Mouse (Mus musculus) adipocyte (in vitro differentiated cells): ENCODE results near the gene Tmem59.
A peak's percentile ranks its signal among the peaks of the same experiment; 100 is the strongest.

Experiments used
- DNase-seq: peaks from one replicate; pipeline ENCODE4 v3.0.0-alpha.2; 2016; ENCODE audit warnings: low spot score

Gene Tmem59

DNA sequence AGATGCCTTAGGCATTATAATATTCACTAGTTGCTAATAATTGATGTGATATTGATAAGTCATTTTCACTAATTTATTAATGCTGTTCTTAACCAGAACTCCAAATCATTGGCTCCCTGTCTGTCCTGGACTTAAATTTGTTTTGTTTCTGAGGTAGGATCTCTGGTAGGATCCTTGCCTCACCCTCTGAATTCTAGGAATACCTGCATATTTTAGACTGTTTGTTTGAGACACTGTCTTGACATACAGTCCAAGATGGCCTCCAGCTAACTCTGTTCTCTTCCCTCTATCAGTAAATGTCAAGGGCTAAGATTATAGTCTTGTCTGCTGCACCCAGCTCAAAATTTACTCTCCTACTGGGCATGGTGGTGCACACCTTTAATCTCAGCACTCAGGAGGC lies 2.5 kb downstream of the Tmem59 start:
- DNase-seq, result no peak

DNA sequence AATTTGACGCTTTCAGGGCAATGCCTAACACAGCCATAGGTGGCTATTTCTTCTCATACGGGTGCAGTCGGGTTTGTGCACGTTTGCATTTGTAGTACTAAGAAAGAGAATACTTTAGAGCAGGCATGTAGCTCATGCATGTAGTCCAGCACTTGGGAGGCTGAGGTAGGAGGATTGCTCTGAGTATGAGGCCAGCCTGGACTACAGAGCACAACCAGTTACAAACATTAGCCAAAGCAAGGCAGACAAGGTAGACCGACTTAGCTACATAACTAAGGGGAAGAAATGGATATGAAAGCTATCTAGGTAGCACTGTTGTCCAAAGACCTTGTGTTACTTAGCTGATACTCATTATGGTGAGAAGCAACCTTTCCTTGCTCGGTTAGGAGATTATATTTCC lies 3.7 kb downstream of the Tmem59 start:
- DNase-seq, result no peak

DNA sequence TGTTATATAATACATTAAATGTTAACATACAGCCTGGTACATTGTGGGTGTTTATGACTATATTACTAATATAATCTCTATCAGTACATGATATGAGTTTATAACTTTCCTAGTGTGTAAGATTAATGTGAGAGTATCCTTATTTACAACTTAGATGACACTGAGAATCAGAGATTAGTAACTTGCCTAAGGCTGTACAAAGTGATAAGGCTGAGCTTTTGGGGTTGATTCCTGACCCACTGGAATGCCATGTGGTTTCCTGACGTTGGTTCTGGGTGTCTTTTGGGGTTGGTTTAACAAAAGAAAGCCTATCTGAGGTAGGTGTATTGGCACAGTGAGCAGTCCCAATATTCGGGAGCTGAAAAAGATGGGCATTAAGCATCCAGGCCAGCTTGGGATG lies 4.6 kb downstream of the Tmem59 start:
- DNase-seq, result no peak

DNA sequence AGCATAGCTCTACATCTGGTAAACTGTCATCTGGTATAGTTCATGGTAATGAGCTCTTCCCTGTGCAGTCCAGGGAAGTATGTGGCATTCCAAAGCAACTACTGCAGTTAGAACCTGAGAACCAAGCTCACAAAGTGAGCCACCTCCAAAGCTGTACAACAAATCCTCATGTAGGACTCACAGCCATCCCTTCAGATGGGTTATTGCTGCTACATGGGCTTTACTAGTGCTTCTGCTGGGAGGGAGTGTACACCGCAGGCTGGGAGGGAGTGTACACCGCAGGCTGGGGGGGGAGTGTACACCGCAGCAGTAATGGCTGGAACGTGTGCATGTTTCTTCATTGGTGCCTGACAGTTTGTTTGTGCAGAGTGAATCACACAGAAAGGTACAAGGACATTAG lies 5.0 kb downstream of the Tmem59 start:
- no peak for DNase-seq

DNA sequence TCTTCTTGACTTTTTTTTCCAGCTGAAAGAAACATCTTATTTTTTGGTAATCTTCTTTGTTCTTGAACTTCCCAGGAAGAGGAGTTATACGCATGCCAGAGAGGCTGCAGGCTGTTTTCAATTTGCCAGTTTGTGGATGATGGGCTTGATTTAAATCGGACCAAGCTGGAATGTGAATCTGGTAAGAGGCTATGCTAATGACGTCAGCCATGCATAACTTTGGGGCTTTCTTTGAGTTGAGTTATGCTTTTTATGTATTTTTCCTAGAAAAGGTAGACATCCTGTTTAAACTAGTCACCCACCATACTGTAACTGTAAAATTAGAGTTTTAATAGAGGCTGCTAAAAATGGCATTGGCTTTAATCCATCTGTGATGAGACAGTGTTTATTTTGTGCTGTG lies 7.5 kb downstream of the Tmem59 start:
- no peak for DNase-seq

DNA sequence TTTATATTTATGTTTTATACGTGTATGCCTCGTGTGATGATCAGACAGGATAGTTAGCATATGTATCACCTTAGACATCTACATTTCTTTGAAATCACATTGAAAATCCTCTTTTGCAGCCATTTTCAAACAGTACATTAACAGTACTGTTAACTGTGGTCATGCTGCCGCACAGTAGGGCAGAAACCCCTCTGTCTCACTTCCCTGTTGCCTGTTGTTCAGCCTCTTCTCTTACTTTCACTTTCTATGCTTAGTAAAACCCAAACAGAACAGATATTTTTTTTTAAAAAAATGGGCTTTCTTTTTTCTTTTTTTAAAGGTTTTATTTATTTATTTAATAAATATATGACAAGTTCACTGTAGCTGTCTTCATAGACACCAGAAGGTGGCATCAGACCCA lies 15.6 kb downstream of the Tmem59 start:
- DNase-seq, result no peak

DNA sequence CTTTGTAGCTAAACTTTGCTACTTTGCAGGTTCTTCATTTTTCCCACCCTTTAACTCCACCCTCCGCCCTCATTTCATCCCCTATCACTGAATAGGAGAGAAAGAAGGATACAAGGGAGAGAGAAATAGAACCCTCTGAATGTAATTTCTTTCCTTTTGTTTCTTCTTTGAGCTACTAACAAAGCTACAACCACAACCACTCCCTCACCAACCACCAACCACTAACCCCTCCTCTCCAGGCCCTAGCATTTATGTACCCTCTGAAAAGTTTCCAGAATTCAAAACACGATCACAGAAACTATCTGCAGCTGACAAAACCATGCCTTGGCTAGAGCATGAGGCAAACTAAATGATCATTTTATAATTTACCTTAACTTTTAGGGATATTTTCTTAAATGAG lies 18.3 kb downstream of the Tmem59 start:
- DNase-seq, result no peak

DNA sequence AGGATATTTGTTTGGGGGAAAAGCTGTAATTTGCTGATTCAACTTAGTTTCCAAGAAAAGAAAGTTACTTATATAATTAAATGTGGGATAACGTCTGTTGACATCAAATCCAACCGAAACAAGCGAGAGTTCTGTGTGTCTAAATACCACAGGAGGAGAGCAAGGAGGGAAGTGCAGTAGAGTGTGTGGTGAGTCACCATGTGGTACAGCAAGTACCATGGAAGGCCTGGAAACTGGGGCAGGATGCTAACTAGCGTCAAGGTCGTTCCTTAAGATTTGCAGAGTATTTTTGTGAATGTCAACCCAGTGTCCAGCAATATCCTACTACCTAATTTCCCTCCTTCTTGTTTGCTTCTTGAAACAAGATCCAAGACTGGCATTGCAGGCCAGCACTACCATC lies 19.9 kb downstream of the Tmem59 start:
- no peak for DNase-seq

DNA sequence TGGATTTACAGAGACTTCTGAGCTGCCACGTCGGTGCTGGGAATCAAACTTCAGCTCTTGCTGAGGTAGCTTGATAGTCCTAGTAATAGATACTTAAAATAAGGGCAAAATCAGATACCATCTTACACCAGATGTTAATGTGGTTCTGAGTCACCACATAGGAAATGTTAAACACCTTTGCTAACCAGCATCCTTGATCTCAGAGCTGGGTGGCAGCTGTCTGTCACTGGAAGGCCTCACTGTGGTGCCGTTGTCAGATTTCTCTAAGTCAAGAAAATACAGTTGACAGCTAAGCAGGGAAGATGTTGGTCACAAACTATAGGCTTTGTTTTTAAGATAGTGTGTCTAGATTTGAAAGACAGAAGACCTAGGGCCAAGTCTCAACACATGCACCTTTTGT lies 23.6 kb downstream of the Tmem59 start:
- DNase-seq, result no peak

DNA sequence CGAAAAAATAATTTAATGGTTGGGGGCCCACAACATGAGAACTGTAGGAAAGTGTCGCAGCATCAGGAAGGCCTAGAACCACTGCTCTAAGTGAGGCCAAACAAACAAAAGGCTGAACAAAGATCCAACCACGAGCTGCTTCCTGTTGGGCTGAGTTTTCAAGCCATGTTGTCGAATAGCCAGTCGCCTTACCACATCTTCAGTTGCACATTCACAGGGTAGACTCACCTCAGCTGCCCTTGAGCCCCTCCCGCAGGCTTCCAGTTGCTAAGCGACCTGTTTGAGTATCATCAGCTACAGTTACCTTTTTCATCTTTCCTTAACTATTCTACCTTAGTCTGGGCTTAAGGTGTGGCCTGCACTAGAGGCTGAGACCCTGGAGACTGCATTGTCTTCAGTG lies 24.8 kb downstream of the Tmem59 start:
- no peak for DNase-seq

DNA sequence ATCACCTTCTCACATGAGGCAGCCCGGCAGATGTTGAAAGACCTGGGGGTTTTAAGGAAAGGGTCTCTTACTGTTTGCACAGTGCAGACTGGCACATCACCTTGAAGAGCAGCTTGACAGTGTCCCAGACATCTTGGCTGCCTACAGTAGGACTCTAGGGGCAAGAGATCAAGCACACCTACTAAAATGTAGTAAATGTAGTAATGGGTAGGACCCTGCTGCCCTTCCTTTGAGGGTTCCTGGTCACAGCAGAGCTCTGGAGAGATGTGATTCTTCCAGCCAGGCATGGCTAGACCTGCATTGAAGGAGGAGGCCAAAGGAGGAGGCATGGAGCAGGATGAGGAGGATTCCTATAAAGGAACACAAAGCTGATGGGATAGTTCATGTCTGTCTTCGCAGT lies 28.8 kb downstream of the Tmem59 start:
- DNase-seq, result no peak

DNA sequence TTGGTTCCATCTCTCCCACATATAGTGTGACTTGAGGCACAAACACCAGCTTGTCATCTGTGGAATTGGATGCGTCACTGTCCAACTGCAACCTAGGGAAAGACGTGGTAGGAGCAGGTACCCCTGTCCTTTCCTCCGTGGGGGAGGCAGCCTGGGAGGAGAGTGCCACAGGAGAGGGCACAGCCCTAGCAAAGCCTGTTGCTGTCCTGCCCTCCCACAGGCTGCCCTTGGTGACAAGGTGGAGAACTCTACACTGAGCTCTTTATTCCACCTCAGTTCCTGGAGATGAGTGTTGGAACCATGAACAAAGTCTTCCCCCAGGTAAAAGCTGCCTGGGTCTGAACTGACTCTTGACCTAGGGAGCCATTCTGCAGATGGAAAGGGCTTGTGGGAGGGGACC lies 30.7 kb downstream of the Tmem59 start, which contains the start of gene Ldlrad1:
Ldlrad1 (plus strand) TSS at position 301 of the 400 bp plus-strand sequence.
- no peak for DNase-seq

DNA sequence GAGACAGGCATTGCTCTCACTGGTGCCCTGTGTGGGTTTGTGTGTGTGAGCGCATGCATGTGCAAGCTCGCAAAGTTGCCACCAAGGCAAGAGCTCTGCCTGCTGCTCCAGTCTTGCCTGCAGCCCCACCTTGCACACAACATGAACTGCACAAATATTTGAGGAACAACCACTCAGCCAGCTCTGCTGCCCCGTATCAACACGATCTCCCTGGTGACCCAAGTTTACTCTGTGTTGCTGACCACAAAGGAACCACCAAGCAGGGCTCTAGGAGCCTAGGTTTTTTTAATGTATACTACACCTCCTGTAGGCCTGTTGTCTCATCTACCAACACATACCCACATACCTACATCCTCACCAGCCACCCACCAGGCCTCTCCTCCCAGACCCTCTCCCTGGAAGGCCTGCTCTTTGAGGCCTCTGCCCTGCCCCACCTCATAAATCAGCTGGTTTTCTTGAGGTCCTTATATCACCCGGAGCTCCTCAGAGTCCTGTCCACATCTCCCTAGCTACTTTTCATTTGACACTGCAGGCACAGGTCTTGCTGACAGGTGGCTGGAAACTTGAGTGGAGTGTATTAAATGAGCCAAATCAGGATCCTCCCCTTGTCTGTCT lies 32.4 kb downstream of the Tmem59 start:
- no peak for DNase-seq

DNA sequence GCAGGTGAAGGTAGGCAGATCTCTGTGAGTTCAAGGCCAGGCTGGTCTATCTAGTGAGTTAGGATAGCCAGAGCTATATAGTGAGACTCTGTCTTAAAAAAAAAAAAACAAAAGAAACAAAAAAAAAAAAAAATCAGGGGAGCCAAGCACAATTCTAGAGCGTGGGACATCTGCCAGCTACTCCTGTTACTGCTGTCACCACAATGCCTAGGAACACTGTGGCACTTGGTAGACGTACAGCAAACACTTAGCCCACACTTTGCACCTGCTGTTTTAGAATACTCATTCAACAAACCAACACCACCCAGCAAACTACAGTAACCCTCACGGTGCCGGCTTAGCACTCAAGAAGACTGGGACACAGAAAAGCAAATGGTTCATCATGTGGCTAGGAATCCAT lies 33.3 kb downstream of the Tmem59 start:
- no peak for DNase-seq

DNA sequence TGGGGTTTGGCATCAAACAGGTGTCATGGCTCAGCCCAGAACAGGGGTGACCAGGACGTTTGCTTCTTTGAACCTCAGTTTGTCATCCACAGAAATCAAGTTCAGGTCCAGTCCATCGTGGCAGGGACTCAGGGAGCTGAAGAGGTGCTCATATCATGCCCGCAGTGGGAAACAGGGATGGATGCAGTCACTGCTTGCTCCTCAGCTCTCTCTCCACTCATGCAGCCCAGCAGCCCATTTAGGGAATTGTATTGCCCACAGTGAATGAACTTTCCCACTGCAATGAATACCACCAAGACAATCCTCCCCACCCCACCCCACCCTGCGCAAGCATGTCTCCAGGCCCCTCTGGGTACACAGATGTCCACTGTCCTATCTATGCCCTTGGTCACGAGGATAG lies 33.7 kb downstream of the Tmem59 start:
- no peak for DNase-seq

DNA sequence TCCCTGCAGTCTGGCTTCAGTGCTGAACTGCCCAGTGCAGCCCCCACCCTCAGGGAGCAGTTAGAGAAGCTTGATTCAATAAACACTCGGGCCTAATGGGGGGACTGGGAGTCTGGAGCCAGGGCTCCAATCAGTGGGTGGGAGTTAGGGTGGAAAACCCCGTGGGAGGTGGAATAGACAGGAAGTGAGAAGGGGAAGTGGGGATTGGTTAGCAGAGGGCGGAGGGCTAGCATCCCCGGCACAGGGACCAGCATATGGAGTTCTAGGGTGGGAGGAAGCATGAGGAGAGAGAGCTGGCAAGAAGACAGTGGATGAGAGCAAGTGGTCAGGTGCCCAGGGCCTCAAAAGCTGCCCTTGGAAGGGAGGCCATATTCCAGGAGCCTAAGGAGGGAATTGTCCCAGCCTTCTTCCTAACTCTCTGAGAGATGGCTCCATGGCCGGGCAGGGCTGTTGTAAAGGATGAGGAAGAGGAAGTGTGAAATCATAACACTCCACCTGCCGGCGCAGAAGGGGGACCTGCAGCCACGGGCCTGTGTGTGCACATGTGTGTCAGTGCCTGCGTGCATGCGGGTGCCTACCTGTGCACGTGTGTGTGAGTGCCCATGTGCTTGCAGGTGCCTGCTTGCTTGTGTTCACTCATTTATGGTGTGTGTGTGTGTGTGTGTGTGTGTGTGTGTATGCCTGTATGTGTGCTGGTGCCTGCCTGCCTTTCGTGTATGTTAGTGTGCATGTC lies 35.2 kb downstream of the Tmem59 start:
- DNase-seq, result no peak

DNA sequence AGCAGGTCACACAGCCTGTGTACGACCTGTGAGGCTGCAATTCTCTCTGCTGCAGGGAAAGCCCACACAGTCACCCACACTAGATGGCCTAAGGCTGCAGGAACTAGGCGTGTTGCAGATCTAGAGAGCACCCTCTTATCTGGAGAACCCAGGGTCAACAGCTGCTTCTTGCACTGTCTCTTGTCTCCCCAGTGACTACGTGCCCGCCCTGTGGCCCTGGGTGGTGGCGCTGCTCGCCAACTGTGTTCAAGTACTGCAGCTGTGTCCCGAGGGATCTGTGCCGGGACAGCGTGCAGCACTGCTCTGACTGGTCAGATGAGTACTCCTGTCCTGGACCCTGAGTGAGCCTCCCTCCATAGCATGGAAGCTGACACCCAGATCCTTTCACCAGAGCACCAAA lies 39.4 kb downstream of the Tmem59 start:
- DNase-seq, result no peak

DNA sequence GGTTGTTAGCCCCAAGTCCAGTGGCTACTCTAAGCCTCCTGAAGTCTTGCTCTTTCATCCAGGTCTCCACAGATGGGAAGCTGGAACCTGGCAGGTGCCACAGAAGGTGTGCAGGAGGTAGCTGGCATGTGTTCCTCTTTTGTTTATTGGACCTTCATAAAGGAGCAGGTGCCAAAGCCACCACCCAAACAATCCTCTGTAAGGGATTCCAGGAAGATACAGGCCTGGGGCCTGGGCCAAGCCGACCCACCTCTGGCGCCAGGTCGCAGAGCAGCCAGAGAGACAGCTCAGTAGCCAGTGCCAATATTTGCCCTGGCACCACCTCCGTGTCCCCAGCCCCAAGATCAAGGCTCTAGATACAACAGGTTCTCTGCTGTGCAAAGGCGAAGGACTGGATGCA lies 43.3 kb downstream of the Tmem59 start:
- no peak for DNase-seq

DNA sequence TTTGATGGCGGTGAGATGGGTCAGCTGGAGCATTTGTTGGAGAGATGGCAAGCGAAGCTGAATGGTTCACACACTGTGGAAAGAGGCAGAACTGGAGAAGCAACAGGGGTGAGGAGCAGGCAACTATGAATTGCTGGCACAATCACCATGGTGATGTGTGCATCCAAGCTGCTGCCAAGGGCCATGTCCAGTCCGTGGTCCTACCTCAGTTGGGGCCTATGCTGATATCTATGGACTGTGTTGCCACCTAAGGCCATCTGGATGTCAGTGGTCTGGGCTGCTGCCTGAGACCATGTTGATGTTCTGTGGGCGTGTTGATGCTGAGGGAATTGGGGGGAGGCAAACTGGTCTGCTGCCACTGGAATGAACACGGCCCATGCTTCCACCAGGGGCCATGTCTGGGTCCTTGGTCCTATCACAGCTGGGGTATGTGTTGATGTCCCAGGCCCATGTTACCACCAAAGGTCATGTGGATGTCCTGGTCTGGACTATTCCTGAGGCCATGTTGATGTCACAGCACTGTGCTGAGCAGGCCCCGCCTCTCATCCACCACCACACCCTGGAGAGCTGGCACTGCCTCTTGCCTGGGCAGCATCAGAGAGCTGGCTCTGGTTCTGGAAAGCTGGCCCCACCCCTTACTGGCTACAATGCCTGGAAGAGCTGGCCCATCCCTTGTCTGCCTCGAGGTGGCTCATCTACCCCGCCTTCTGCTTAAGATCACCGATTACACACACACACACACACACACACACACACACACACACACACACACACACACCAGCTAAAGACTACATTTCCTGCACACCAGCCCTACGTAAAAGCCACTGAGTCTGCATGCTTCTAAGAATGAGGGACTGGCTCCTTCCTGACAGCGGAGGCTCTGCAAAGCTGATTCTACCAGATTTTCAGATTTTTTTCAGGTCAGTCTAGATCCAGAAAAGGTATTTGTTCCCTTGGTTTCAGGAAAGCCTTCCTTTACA lies 45.3 kb downstream of the Tmem59 start:
- DNase-seq, result peak; percentile 76

DNA sequence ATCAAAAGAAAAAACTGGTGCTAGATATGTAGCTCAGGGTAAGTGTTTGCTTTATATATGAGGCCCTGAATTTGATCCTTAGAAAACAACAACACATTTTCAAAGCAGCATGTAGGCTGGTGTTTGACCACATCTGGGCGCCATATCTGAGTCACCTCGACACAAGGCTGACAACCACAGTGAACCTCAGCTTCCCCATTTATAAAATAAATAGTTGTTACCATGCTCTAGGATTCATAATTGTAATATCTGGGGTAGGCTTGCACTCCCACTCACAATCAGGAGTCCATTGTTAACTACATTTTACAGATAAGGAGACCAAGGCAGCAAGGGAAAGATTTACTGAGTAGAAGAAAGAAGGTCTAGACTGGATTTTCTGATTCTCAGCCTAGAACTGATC lies 48.1 kb downstream of the Tmem59 start:
- no peak for DNase-seq

DNA sequence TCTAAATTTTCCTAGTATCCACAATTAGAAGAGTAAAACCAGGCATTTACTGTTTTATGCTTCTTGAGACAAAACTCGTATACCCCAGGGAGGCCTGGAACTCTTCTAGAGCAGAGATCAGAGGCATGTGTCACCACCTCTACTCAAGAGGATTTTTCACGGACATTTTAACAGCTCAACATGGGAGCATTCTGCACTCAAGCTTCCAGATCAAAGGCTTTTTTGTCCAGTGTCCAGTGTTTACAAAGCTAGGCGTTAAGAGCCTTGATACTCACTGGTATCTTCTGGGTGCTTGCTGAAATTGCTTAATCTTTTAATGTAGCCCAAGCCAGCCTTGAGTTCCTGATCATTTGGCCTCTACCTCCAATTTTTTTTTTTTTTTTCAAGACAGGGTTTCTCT lies 54.0 kb downstream of the Tmem59 start:
- DNase-seq, result peak; percentile 33

DNA sequence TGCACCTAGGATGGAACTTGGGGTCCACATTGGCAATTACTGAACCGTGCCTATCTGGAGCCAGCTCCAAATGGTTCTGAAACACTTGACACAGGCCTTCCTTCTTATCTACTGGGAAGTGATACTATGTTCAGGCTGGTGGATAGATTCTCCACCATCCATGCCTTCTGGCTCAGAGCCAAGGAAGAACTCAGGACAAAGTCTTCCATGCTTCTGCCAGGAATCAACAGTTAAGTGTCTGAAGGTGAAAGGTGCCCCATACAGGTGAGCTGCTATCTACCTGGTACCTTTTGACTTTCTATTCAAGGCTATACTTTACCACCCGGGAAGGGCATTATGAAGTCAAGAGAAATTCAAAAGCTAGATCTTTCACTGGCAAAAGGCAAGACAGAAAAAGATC lies 60.1 kb downstream of the Tmem59 start:
- DNase-seq, result no peak

DNA sequence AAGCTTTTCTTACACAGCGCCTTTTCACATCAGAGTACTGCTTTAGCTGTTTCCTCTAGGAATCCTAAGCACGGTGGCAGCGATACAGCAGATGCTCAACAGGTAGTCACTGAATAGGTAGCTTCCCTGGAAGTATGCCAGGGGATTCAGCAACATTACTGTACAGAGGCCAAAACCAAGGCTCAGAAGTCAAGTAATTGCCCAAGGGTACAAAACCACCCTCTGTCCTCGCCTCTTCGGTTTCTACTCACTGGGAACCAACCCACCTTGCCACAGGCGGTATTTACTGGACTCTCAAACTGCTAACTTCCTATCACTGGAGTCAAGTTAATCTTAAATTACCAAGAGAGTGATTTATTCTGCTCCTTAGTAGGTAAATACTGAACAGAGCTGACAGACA lies 62.0 kb downstream of the Tmem59 start:
- no peak for DNase-seq
